Mouse (Mus musculus) spleen, postnatal 14 days (tissue): ENCODE measurements around the gene Socs1.

ENCODE experiments used
- DNase-seq, 2 experiments: peaks; one replicate each; pipeline ENCODE4 v3.0.0; 2021 to 2022; ENCODE audit warnings: low spot score in 2 of 2

The Socs1 gene

GRCm38 (mm10) chr16:10763540-10764264, 21.6 kb downstream of the Socs1 start:
- DNase-seq: no peak

DNA sequence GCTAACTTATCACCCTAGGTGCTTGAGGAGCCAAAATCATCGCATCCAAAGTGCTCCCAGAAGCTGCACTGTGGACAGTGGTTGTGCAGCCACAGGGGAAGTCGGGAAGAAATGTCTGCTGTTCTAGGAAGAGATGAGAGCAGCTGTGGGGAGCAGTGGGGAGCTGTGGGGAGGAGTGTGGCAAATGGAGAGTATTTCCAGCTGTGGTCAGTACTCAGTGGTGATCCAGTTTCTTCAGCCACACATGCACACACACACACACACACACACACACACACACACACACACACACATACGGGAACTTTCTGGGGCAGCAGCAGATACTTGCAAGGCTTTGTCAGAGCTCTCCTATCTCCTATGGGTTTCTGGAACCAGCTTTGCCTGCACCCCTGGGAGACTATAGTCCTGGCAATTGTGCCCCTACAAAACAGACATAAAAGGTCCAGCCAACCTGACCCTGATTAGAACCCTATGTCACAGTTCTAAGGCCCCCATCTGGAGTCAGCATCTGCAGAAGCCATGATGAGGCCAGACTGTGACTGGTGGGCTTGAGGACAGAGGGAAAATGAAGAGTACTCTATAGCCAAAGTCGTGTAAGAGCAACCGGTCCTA, 22.7 kb downstream of the Socs1 start:
- no peak for DNase-seq

GRCm38 (mm10) chr16:10761182-10761581, 24.2 kb downstream of the Socs1 start:
- DNase-seq: no peak

- DNase-seq: no peak
Measured at GRCm38 (mm10) chr16:10756168-10756567, 29.2 kb downstream of the Socs1 start.

- no peak for DNase-seq
Measured at GRCm38 (mm10) chr16:10754521-10755296, 30.6 kb downstream of the Socs1 start.

DNA sequence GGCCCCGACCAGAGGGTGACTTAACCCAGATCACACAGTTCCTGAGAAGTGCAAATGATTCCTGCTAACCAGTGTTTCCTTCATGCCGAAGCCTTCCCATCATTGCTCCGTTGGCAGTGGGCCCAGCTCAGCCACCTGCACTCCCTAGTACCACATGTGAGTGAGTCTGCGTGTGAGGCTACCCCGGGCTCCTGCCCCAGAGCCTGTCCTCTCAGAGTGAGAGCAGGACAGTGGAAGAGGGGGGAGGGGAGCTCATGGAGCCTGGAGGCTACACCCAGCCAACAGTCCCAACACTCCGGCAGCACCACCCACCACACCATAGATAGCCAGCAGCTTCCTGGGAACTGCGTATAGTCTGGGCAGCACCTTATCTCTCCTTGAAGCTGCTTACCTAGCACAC, 35.5 kb downstream of the Socs1 start:
- no peak for DNase-seq

DNA sequence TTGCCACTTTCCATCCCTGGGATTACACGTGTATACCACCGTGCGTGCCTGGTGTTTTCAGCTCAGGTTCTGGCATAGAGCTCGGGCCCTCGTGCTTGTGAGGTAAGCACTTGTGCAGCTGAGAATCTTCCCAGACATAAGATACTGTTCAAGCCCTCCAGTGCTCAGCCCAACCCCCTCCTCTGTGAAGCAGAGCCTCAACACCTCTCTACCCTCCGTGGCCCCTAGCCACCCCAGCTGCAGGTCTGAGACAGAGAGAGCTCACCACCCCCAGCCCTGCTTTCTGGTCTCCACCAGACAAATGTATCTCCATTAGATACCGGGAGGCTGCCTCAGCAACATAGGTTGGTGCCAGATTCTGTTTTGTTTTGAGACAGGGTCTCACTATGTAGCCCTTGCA, 36.1 kb downstream of the Socs1 start:
- no peak for DNase-seq

- no peak for DNase-seq
Measured at GRCm38 (mm10) chr16:10741082-10741481, 44.3 kb downstream of the Socs1 start.

DNA sequence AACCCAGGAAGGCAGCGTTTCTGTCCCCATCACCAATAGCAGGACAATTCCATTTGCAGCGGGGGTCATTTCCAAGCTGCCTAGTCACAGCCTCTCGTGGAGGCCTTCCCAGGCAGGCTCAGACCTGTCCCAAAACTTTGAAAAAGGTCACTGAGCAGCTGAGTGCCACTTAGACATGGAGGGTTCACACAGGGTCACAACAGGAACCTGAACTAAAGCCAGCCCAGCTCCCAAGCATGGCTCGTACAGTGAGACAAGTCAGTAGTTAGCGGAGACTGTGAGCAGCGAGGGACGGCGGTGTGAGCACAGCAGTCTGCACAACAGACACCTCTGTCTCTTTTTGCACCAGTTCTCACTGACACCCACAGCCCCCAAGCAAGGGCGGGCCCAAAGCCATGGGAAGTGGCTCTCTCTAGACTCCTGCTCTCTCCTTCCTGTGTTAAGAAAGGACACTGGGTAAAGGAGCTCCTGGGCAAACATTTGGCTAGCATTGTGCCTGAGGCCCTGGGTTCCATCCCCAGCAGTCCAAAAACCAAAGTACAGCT, 45.4 kb downstream of the Socs1 start:
- no peak for DNase-seq

DNA sequence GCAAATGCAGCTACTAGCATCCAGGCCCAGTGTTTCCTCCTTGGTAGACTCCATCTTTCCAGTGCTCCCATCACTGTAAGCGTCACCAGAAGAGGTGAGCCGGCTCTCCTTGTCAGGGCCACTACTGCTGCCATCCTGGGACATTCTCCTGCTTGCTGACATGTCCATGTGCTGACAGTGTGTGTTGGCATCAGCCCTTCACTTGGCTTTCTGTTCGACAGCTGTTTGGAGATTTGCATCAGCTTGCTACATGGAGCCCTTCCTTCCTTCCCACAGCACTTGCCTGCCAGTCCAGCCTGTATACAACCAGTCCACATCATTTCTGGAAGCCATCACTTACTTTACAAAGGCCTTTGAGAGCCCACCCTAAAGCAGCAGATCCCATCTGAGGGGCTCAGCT, 46.5 kb downstream of the Socs1 start:
- no peak for DNase-seq

GRCm38 (mm10) chr16:10737571-10737970, 47.8 kb downstream of the Socs1 start:
- no peak for DNase-seq

GRCm38 (mm10) chr16:10736364-10736763, 49.0 kb downstream of the Socs1 start:
- no peak for DNase-seq

- no peak for DNase-seq
Measured at GRCm38 (mm10) chr16:10735781-10736180, 49.6 kb downstream of the Socs1 start.

GRCm38 (mm10) chr16:10732421-10732820, 52.9 kb downstream of the Socs1 start:
- peak in 1 of 2 experiments; percentile 13 for DNase-seq
